Mouse (Mus musculus): Measurements from ENCODE around the gene Mpp4.

- TF ChIP-seq POLR2A (IDR thresholded peaks at IDR 0.05; ENCODE audit: insufficient read length, low read depth) (no peak), TCF3 (IDR thresholded peaks at IDR 0.05; ENCODE audit: insufficient read length, low read depth) (no peak), MAX (IDR thresholded peaks at IDR 0.05; ENCODE audit: low read depth) (no peak)
Measured at GRCm38 (mm10) chr1:59180003-59180402, 16.8 kb upstream of the Mpp4 start.
